Mouse (Mus musculus) bone marrow, adult 2 months (tissue): Measurements from ENCODE around the gene Gm7876. TPM values are rescaled to one million over a fixed set of nuclear protein-coding genes. Genes with fewer than 3 reads are reported as not detected.
"Not testable (repeated sequence)": the region's sequence is repeated elsewhere in the genome, so short reads cannot be mapped to it uniquely, and the experiment has no call there.

ENCODE experiments used
- H3K27ac ChIP-seq: fragments of 200-500 bp; 2 replicates; pipeline ENCODE4 v1.5.1; 2012; ENCODE audit warnings: low read depth, mild to moderate bottlenecking, control low read depth, inconsistent platforms, low read length; ENCODE audit not compliant: control insufficient read depth, poor library complexity, insufficient read depth
- H3K4me1 ChIP-seq: fragments of 200-500 bp; 2 replicates; pipeline ENCODE4 v1.6.1; 2011; ENCODE audit warnings: low read length; ENCODE audit not compliant: control insufficient read depth, insufficient read depth
- H3K4me3 ChIP-seq: fragments of 200-500 bp; replicated peaks from 2 replicates; pipeline ENCODE3; 2011; ENCODE audit warnings: mild to moderate bottlenecking, low read depth, low read length, control low read depth; ENCODE audit not compliant: control insufficient read depth
- WGBS: fragments of 180-500 bp; shearing (Covaris S2); methylation state at CpG from one replicate; pipeline ENCODE4 v1.1.7; 2018; 5-methylcytosine and 5-hydroxymethylcytosine counted together
- polyA plus RNA-seq: library from polyadenylated mRNA; stranded (reverse); fragments of >200 nt; gene quantifications from 2 replicates; pipeline ENCODE4 v1.2.4, GENCODE M21; 2011; ENCODE audit warnings: low replicate concordance; ENCODE audit not compliant: missing spikeins, insufficient read depth, insufficient read length

Gm7876 gene
- polyA plus RNA-seq = not detected in 2 replicates

DNA sequence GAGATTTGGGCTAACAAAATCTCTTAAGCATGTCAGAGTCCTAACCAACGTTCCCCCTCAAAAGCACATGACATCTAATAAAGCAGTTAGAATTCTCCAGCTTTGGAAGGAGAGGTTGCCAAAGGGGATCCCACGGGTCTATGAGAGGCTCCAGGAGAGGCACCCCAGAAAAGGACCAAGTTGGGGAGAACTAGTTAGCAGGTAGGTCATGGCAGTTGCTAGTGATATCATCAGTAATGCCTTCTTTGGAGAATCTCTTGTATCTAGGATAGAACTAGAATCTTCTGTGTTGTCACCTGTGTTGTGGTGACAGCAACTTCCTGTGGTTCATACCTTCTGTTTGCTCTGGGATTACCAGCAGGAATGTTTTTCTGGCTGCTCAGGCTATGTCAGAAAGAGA, at the start of gene Gm7876:
Gene Gm7876 (plus strand): TSS at position 301 of the 400 bp plus-strand sequence.
- not testable (repeated sequence) for H3K4me3 ChIP-seq, H3K27ac ChIP-seq, H3K4me1 ChIP-seq
- WGBS = 70% methylated on average over 1 of the region's 2 CpGs

GRCm38 (mm10) chr14:4663892-4664291, 45.1 kb upstream of the Gm7876 start, which contains the start of gene Gm3239:
Gene Gm3239, plus strand, starts transcription at chr14:4664192.
- WGBS = 40% methylated on average over 1 of the region's 2 CpGs
- not testable (repeated sequence) for H3K4me1 ChIP-seq, H3K4me3 ChIP-seq, H3K27ac ChIP-seq

- 1% methylated on average over 9 of the region's 47 CpGs for WGBS
- H3K4me1 ChIP-seq, H3K27ac ChIP-seq, H3K4me3 ChIP-seq: not testable (repeated sequence)
These were observed 17.2 kb downstream of the Gm7876 start, which contains the start of gene Gm3252 for GRCm38 (mm10) chr14:4726038-4726880. Gene Gm3252, plus strand, starts transcription at chr14:4726775.

Other genes with a start within 250 kb of the Gm7876 start
- gene Gm3182, start 227.5 kb upstream of the Gm7876 start, polyA plus RNA-seq = not detected in 2 replicates
- gene Gm3047, start 153.8 kb upstream of the Gm7876 start, polyA plus RNA-seq = not detected in 2 replicates
- gene Gm8159, start 76.9 kb upstream of the Gm7876 start, polyA plus RNA-seq = not detected in 2 replicates
- gene Gm3239, start 45.0 kb upstream of the Gm7876 start, polyA plus RNA-seq = not detected in 2 replicates
- not detected in 2 replicates for gene Gm3252, start 17.5 kb downstream of the Gm7876 start, polyA plus RNA-seq
- gene Gm9602, start 67.1 kb downstream of the Gm7876 start, polyA plus RNA-seq = not detected in 2 replicates
- not detected in 2 replicates for gene Gm3269, start 128.9 kb downstream of the Gm7876 start, polyA plus RNA-seq
- not detected in 2 replicates for gene Gm3264, start 146.3 kb downstream of the Gm7876 start, polyA plus RNA-seq
- gene Gm3278, start 183.2 kb downstream of the Gm7876 start, polyA plus RNA-seq = not detected in 2 replicates